Mouse (Mus musculus) thymus, adult 18-20 months (tissue): ENCODE results near the gene Akap13.
"Not testable (repeated sequence)": the region's sequence is repeated elsewhere in the genome, so short reads cannot be mapped to it uniquely, and the experiment has no call there.

Source experiments
- DNase-seq, 2 experiments: peaks; one replicate each; pipeline ENCODE4 v3.0.0; 2022; ENCODE audit warnings: mixed read lengths in 2 of 2

Gene Akap13

GRCm38 (mm10) chr7:75608716-75609115 lies 153.4 kb downstream of the Akap13 start:
- DNase-seq, result peak in 1 of 2 experiments; percentile 42

GRCm38 (mm10) chr7:75609456-75610262 lies 154.3 kb downstream of the Akap13 start:
- DNase-seq, result peak; percentile 39 to 62

GRCm38 (mm10) chr7:75610391-75610790 lies 155.1 kb downstream of the Akap13 start:
- peak; percentile 65 to 83 for DNase-seq

DNA sequence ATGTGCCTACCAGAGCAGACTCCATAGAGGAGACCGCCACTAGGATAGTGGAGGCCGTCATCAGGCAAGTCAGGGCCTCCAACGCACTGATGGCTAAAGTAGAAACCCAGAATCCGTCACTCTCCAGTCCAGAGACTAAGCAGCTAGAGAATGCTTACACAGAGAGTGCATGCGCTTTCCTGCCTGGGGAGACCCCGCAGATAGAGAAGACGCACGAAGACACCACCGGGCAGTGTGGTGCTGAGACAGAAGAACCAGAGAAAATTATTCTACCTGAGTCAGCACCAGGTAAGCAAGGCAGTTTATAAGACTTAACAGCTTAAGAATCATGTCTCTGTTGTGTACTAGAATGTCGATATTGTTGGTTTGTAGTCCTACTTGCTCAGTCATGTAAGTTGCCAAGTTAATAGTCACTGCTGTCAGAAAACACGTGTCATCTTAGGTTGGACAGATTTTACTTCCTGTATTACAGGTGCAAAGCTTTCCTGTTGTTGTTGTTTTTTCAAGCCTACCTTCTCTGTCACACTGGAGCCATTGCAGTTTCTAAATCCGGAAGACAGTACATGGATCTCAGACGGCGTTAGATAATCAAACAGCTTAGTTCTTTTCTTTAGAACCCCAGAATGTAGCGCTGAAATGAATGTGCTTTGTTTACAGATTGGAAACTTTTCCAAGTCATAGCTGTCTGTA lies 156.1 kb downstream of the Akap13 start:
- DNase-seq, result no peak

GRCm38 (mm10) chr7:75612000-75612682 lies 156.8 kb downstream of the Akap13 start:
- DNase-seq, result peak; percentile 35 to 50

GRCm38 (mm10) chr7:75612683-75613053 lies 157.3 kb downstream of the Akap13 start:
- DNase-seq, result no peak

DNA sequence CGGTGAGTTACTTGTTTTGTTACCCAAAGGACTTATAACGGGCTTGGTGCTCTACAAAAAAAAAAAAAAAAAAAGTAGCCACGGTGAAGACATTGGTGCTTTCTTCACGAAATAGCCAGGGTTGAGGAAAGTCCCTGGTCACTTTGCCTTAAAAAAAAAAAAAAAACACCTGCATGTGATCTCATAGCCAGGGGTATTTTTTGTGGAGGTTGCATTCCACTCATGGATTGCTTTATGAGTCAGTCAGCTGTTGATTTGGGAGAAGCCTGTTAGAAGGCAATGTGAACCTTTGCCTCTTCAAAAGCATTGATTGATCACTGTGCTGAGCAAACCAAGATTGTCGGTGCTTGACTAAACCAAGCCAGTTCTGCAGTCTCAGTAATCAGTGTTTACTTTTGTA lies 157.9 kb downstream of the Akap13 start:
- no peak for DNase-seq

- DNase-seq, result no peak
These were observed 159.5 kb downstream of the Akap13 start for GRCm38 (mm10) chr7:75614826-75615225.

DNA sequence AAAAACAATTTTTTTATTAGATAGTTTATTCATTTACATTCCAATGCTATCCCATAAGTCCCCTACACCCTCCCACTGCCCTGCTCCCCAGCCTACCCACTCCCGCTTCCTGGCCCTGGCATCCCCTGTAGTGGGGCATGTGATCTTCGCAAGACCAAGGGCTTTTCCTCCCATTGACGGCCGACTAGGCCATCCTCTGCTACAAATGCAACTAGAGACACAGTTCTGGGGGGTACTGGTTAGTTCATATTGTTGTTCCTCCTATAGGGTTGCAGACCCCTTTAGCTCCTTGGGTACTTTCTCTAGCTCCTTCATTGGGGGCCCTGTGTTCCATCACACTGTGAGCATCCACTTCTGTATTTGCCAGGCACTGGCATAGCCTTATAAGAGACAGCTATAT lies 161.9 kb downstream of the Akap13 start:
- DNase-seq, result not testable (repeated sequence)

DNA sequence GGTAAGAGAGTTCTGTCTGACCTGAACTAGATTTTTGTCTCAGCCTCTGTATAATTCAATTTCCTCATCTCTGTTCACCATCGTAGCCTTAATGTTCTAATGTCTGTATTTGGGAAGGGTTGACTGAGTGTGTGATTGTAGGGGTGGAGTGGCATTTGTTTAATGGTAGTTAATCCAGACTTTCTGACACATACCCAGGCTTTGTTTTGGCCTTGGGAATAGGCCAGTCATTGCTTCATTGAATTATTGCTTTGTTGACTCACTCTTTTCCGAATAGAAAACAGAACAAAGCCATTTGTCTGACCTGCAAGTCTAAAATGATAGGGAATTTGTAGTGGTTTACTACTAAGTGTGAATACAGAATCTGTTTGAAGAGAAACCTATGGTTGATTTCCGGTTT lies 163.4 kb downstream of the Akap13 start:
- DNase-seq, result no peak

DNA sequence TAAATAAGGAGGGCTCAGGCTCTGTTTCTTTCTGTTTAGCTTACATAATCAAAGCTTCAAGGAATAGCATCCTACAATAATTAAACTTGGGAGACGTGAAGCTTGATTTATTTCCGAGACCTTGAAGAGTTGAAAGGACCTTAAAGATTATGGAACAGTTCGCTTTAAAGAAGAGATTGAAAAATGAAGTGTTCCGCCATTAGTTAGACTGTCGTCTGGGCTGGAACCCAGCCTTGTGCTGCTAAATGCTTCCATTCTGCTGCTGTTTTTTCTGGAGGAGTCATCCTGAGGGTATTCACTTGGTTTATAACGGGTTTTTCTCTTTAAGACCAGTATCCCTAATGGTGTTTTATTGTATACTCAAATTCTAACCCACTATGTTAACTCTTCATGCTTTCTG lies 164.5 kb downstream of the Akap13 start:
- no peak for DNase-seq

GRCm38 (mm10) chr7:75620395-75620960 lies 165.1 kb downstream of the Akap13 start:
- no peak for DNase-seq

DNA sequence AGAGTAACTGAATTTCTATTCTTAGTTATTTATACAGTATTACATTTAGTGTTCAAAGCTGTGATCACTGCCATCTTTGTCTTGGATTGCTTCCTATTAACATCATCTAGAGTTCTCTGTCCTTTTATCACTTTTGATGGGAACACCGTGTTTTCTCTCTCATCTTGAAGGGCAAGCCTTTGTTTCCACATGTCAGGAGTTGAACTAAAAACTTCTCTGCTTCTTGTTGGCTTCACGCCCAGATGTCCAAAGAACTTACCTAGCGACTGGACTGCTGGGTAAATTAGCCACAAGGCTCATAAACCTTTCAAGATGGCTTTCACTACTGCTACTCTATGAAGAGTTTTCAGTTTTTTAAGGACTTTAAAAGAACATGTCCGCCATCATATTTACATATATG lies 165.6 kb downstream of the Akap13 start:
- no peak for DNase-seq

GRCm38 (mm10) chr7:75627831-75628230 lies 172.5 kb downstream of the Akap13 start:
- no peak for DNase-seq

DNA sequence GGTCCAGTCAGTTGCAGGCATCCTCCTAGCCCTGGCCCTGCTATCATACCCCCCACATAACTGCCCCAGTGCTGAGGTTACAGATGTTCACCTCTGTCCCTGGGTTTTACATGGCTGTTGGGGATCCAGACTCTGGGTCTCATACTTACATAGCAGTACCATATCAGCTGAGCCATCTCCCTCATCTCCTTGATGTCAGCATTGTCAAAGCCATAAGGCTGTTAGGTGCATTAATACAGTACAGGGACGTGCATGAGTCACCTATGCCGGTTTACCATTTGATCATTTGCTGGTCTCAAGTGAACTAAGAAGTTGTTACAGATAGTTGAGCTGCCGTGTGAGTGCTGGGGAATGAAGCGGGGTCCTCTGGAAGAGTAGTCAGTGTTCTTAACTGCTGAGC lies 174.3 kb downstream of the Akap13 start:
- no peak for DNase-seq

- no peak for DNase-seq
These were observed 177.6 kb downstream of the Akap13 start for GRCm38 (mm10) chr7:75632941-75633340.

DNA sequence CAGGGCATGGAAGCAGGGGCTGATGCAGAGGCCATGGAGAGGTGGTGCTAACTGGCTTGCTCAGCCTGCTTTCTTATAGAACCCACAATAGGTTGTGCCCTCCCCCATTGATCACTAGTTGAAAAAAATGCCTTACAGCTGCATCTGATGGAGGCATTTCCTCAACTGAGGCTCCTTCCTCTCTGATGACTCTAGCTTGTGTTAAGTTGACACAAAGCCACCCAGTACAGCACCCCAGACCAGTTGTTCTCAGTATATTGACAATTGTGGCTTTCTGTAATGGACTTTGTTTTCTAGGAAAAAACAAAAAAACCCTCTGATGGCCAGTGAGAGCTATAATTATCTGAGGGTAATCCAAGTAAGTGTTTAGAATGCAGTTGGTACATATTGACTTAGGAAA lies 178.1 kb downstream of the Akap13 start:
- no peak for DNase-seq

DNA sequence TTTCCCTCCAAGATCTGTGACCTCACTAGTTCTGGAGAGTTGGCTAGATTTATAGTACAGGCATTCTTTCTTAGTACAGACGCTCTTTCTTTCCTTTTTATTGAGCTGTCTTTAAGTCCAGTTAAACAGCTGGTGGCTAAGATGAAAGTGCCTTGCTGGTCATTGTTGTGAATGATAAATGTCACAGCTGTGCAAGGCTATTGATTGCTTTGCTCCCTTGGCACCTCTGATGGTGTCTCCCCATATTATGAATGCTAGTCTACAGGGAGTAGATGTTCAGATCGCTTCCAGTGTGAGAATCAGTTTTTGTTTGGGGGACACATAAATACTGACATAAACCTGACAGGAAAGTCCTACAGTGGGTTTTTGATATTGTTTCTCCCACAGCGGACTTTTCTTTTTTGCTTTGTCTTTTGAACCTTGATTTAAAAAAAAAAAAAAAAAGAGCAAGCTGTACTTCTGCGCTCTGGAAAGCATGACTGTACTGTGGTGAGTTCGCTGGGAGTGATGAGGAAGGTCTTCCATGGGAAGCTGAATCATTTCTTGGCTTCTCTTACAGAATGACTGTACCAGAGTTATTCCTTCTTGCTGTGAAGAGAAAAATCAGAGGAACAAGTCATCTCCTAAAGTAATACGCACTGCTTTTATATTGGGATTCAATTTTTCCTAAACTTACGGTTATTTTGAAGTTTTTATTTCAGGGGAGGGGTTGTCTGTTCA lies 178.6 kb downstream of the Akap13 start:
- DNase-seq, result no peak

- no peak for DNase-seq
These were observed 183.4 kb downstream of the Akap13 start for GRCm38 (mm10) chr7:75638769-75639168.

DNA sequence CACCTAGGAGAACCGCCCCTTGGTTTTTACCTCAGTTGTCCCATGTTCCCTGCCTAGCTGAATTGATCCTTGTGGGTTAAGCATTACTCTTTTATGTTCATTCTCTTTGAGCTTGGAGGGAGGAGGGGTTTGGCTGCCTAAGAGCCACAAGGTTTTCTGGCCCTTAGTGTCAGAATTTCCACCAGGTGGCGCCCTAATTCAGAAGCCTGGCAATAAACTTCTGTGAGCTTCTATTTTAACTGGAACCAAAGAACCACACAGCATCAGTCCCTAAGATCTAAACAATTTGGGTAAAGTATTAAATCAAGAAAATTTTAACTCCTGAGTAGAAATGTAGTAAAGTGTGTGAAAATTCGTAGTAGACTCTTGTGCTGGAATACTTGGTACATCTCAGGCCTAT lies 184.2 kb downstream of the Akap13 start:
- DNase-seq, result peak; percentile 27 to 51

- DNase-seq, result no peak
These were observed 184.7 kb downstream of the Akap13 start for GRCm38 (mm10) chr7:75640074-75640473.

DNA sequence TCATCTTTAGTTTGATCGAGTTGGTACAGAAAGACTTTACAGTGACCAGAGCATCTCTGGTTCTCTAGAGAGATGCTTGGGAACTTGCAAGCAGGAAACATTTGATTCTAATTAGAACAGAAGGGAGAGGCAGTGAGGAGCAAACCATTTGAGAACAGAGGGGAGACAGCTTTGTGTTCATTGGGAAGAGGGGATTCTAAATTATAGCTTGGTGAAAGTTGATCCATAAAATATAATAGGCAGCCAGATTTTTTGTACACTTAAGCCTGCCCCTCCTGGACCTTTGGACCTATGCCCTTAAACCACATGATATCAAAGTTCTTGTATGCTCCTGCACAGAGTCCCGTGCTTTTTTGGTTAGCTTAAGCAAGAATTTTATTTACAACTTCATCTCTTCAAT lies 185.3 kb downstream of the Akap13 start:
- no peak for DNase-seq
